Mouse (Mus musculus) adrenal gland, postnatal 0 days (tissue): Measurements from ENCODE around the gene Got1. TPM values are rescaled to one million over a fixed set of nuclear protein-coding genes. Genes with fewer than 3 reads are reported as not detected.

Source experiments
- polyA plus RNA-seq: library from polyadenylated mRNA; unstranded; fragments of >200 nt; fragmentation: Nextera tagmentation; extraction: Ambion mirVana; gene quantifications from 2 replicates; pipeline ENCODE4 v1.2.1, GENCODE M21; 2015

The Got1 gene
- polyA plus RNA-seq = 40.1 and 72.9 TPM in 2 replicates

GRCm38 (mm10) chr19:43524187-43525103, at the start of gene Got1:
Got1 (minus strand) TSS chr19:43524605.

Other genes starting within 250 kb of the Got1 start
- gene Hpse2, start 136.2 kb downstream of the Got1 start, polyA plus RNA-seq = not detected in 2 replicates
- gene Cnnm1, start 84.2 kb downstream of the Got1 start, polyA plus RNA-seq = 0.17 and 0.18 TPM in 2 replicates
- gene Nkx2-3, start 87.7 kb upstream of the Got1 start, polyA plus RNA-seq = 0.12 TPM in 1 of 2 replicates, not detected in the other
- 21.6 and 33.2 TPM in 2 replicates for gene Slc25a28, start 150.3 kb upstream of the Got1 start, polyA plus RNA-seq
- 5.9 and 9.6 TPM in 2 replicates for gene Entpd7, start 165.1 kb upstream of the Got1 start, polyA plus RNA-seq
- 14.9 and 23.3 TPM in 2 replicates for gene Cutc, start 228.4 kb upstream of the Got1 start, polyA plus RNA-seq
- 5.6 and 11.9 TPM in 2 replicates for gene Cox15, start 228.4 kb upstream of the Got1 start, polyA plus RNA-seq